Mouse (Mus musculus) testis, adult 2 months (tissue): ENCODE measurements at regions not wholly inside any gene's neighbourhood (a gene's known extent, or its start where the extent isn't known, plus 50 kb on each side); places are given as distances from the start of the nearest gene placed in this dataset.

Experiments used
- H3K27ac ChIP-seq: fragments of 200-500 bp; 2 replicates; pipeline ENCODE4 v1.5.1; 2012; ENCODE audit warnings: low read depth, low read length; ENCODE audit not compliant: control insufficient read depth, insufficient read depth
- H3K27me3 ChIP-seq: fragments of 200-500 bp; 2 replicates; pipeline ENCODE4 v1.6.1; 2012; ENCODE audit warnings: mild to moderate bottlenecking, low read length, moderate library complexity; ENCODE audit not compliant: control insufficient read depth, insufficient read depth
- H3K36me3 ChIP-seq: fragments of 200-500 bp; 2 replicates; pipeline ENCODE4 v1.6.1; 2012; ENCODE audit warnings: mild to moderate bottlenecking, low read length; ENCODE audit not compliant: control insufficient read depth, insufficient read depth
- H3K4me1 ChIP-seq: fragments of 200-500 bp; 2 replicates; pipeline ENCODE4 v1.6.1; 2012; ENCODE audit warnings: low read length; ENCODE audit not compliant: control insufficient read depth, insufficient read depth
- H3K4me3 ChIP-seq: fragments of 200-500 bp; 2 replicates; pipeline ENCODE4 v1.5.1; 2012; ENCODE audit warnings: low read depth, mild to moderate bottlenecking, low read length, moderate library complexity, mixed read lengths; ENCODE audit not compliant: control insufficient read depth
- CTCF ChIP-seq: fragments of 200-500 bp; IDR thresholded peaks from 2 replicates; pipeline ENCODE4 v1.5.1; 2012; ENCODE audit warnings: low read depth, mild to moderate bottlenecking, inconsistent platforms, low read length, moderate library complexity; ENCODE audit not compliant: control insufficient read depth, insufficient read depth, insufficient replicate concordance
- POLR2A ChIP-seq: fragments of 200-500 bp; IDR thresholded peaks from 2 replicates; pipeline ENCODE4 v1.6.1; 2012; ENCODE audit warnings: low read depth, mild to moderate bottlenecking, inconsistent platforms, low read length, moderate library complexity; ENCODE audit not compliant: control insufficient read depth

DNA sequence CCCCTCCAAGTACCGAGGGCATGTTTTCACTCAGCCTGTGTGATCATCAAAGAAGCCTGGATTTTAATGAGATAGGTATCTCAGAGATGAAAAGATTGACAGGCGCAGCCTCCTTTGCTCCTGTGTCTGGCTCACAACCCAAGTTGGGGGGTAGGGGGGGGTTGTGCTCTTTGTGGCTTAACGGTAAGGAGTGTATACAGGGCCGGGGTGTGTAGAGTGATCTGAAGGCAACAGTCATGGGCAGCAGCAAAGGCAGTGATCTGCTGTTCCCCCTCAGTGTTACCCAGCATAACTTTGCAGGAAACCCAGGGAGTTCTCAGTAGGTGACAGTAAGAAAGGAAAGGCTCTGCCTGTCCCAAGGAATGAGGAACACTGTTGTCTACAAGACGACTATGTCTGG is 94.1 kb upstream of the Lhx8 start:
- no peaks in the 10 kb centered on the region for H3K36me3 ChIP-seq
- H3K4me3 ChIP-seq: no peak overlapping the region
- H3K4me1 ChIP-seq: no peaks in the 10 kb centered on the region
- TF ChIP-seq CTCF (no peak), POLR2A (no peak)
- no peak overlapping the region for H3K27ac ChIP-seq
- no peaks in the 10 kb centered on the region for H3K27me3 ChIP-seq

DNA sequence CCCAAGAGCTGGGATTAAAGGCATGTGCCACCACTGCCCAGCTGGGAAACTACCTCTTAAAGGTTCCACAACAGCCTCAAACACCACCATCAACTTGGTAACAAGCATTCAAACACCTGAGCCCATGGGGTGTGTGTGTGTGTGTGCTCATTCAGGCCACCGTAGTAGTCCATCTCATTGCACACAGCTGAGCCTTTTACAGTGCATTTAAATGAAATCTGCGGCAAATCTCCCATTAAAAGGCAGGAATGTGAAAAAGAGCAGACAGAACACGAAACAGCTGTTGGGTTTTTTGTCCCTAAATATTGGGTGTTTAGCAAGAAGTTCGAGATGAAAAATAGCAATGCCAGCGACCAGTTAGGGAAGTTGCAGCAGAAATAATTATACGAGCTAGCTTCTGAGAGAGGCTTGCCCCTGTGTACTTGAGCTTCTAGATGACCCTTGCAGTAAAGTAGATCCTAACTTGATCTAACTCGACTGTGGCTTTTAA is 91.0 kb upstream of the Lhx8 start:
- H3K4me3 ChIP-seq: no peak overlapping the region
- H3K27me3 ChIP-seq: no peaks in the 10 kb centered on the region
- H3K4me1 ChIP-seq: no peaks in the 10 kb centered on the region
- no peak overlapping the region for H3K27ac ChIP-seq
- H3K36me3 ChIP-seq: no peaks in the 10 kb centered on the region
- TF ChIP-seq CTCF: no peak
- TF ChIP-seq POLR2A: no peak

DNA sequence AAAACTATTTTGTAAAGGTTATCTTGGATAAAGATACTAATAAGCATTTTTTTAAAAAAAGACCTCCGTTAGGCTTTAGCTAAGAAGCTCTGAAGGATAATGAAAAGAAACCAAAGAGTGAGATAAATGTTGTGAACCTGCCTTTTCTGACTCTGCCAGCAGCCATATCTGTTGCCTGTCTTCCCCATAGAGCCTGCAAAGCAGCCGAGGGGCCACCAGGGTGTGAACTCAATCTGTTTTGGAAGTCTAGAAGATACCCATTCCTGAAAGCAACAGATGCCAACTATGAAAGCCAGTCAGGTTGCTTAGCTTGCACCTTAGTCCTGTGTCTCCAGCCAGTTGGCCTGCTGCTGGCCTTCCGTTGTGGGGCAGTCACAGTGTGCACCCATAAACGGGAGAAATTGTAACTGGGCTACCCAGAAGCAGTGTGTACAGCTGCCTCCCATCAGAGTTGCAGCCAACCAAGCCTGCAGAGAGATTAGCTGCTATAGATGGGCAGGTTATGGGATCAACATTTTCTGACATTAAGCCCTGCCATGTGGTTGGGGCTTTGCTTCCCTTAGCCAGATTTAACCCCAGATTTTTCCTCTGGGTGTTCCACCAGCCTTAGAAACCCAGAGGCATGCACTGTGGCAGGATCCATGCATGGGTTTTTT is 87.8 kb upstream of the Lhx8 start:
- H3K27me3 ChIP-seq: no peaks in the 10 kb centered on the region
- H3K4me3 ChIP-seq: no peak overlapping the region
- H3K4me1 ChIP-seq: no peaks in the 10 kb centered on the region
- no peak overlapping the region for H3K27ac ChIP-seq
- no peaks in the 10 kb centered on the region for H3K36me3 ChIP-seq
- TF ChIP-seq CTCF (no peak), POLR2A (no peak)

DNA sequence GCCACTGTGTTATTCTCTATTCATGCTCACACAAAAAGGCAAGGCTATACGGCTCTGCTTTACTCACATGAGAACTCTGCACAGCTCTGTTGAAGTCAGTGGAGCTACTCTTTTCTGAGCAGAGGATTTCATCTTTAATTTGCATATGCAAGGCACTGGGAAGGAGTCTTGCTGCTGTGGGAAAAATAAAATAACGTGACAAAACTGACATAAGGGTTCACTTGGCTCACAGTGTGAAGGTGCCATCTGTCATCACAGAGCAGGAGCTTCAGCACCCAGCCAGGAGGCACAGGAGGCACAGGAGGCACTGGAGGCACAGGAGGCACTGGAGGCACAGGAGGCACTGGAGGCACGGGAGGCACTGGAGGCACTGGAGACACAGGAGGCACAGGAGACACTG is 83.9 kb upstream of the Lhx8 start:
- no peak overlapping the region for H3K4me3 ChIP-seq
- no peaks in the 10 kb centered on the region for H3K27me3 ChIP-seq
- no peak overlapping the region for H3K27ac ChIP-seq
- no peaks in the 10 kb centered on the region for H3K36me3 ChIP-seq
- no peaks in the 10 kb centered on the region for H3K4me1 ChIP-seq
- TF ChIP-seq POLR2A: no peak
- no peak for TF ChIP-seq CTCF

DNA sequence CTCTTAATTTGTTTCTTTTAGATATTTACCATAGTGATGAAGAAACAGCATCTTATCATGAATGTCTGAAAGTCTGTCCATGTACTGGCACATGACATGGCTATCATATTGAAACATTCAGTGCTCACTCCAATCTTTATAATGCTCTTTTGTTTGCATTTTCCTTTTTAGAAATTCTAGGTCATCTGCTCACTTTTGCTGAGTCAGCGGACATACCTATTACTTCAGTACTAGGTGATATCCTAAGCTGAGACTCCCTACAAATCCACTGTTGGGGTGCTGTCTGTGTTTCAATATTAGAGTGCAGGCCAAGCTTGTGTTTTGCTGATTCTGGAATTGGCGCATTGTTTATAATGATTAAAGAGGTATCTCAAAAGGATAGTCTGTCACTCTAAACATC is 79.8 kb upstream of the Lhx8 start:
- no peak for TF ChIP-seq POLR2A
- TF ChIP-seq CTCF: no peak
- H3K36me3 ChIP-seq: no peaks in the 10 kb centered on the region
- no peaks in the 10 kb centered on the region for H3K27me3 ChIP-seq
- H3K4me3 ChIP-seq: no peak overlapping the region
- no peak overlapping the region for H3K27ac ChIP-seq
- H3K4me1 ChIP-seq: no peaks in the 10 kb centered on the region

DNA sequence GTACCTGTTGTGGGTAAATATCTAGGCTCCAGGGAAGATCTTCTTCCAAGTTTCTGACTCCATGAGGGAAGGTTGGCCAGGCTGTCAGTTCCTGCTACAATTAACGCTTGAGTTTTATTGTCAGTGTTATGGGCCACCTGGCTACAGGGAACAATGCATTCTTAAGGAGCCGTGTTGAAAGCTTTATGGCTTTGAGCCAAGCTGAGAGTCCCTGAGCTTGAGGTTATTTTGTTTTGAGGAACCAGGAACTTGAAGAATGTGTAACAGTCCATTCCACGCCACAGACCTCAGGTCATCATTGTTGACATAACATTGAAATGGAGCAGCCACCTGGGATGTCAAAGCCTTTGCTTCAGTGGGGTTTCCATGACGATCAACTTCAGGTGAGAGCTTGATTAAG is 71.6 kb upstream of the Lhx8 start:
- Histone ChIP-seq H3K36me3 (no peaks in the 10 kb centered on the region), H3K4me1 (no peaks in the 10 kb centered on the region), H3K4me3 (no peak overlapping the region), H3K27me3 (no peaks in the 10 kb centered on the region), H3K27ac (no peak overlapping the region)
- TF ChIP-seq POLR2A: no peak
- TF ChIP-seq CTCF: no peak

DNA sequence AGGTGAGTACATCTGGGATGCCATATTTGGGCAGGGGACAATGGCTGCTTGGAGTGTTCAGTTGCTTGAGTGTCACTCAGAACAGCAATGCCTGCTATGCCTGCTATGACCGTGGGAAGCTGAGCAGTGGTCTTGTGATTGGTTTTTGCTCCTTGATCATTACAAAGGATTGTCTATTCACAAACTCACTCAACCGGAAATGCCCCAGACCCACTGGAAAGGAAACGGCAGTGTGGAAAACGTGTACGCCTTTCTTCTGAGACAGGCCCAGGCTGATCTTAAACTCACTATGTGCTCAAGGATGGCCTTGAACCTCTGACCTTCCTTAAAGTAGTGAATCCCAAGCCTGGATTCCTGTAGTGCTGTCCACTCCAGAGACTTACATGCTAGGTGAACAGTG is 63.2 kb upstream of the Lhx8 start:
- Histone ChIP-seq H3K4me1 (no peaks in the 10 kb centered on the region), H3K36me3 (no peaks in the 10 kb centered on the region), H3K4me3 (no peak overlapping the region), H3K27me3 (no peaks in the 10 kb centered on the region), H3K27ac (no peak overlapping the region)
- TF ChIP-seq CTCF (no peak), POLR2A (no peak)
